Mouse (Mus musculus): Measurements from ENCODE around the gene Tes.

GRCm38 (mm10) chr6:17097301-17097700, 32.4 kb downstream of the Tes start:
- TF ChIP-seq POLR2A (IDR thresholded peaks at IDR 0.05; ENCODE audit: insufficient read depth, low read depth, low read length) (no peak), CTCF (IDR thresholded peaks at IDR 0.05) (no peak), EP300 (IDR thresholded peaks at IDR 0.05; ENCODE audit: insufficient read depth, low read depth, low read length) (no peak)

All from heart, adult 2 months (tissue).